Mouse (Mus musculus) kidney, embryonic 16.5 days (tissue): ENCODE results near the gene 1700023F06Rik. TPM values are rescaled to one million over a fixed set of nuclear protein-coding genes. Genes with fewer than 3 reads are reported as not detected.
A peak's percentile ranks its signal among the peaks of the same experiment; 100 is the strongest.

Experiments used
- ATAC-seq: fragments of 200-750 bp; cut with Nextera tagmentation; 2 replicates; pipeline ENCODE4 v1.8.0; 2017; ENCODE audit warnings: moderate TSS enrichment; ENCODE audit not compliant: low FRiP score, low TSS enrichment
- H3K27ac ChIP-seq: fragments of 300-500 bp; sonication (generic); 2 replicates; pipeline ENCODE4 v1.5.1; 2014; ENCODE audit warnings: low read length
- H3K27me3 ChIP-seq: fragments of 300-500 bp; sonication (generic); 2 replicates; pipeline ENCODE4 v1.6.1; 2014; ENCODE audit warnings: low read length, control low read depth, mixed read lengths; ENCODE audit not compliant: insufficient read depth
- H3K36me3 ChIP-seq: fragments of 300-500 bp; sonication (generic); 2 replicates; pipeline ENCODE4 v1.6.1; 2014; ENCODE audit warnings: low read length, control low read depth, mixed read lengths; ENCODE audit not compliant: insufficient read depth
- H3K4me1 ChIP-seq: fragments of 300-500 bp; sonication (generic); 2 replicates; pipeline ENCODE4 v1.6.1; 2014; ENCODE audit warnings: low read length, control low read depth, mixed read lengths; ENCODE audit not compliant: insufficient read depth
- H3K4me2 ChIP-seq: fragments of 300-500 bp; sonication (generic); replicated peaks from 2 replicates; pipeline ENCODE4 v1.6.1; 2014; ENCODE audit warnings: low read depth, low read length
- H3K4me3 ChIP-seq: fragments of 300-500 bp; sonication (generic); 2 replicates; pipeline ENCODE4 v1.5.1; 2014; ENCODE audit warnings: mild to moderate bottlenecking, low read length
- H3K9ac ChIP-seq: fragments of 300-500 bp; sonication (generic); replicated peaks from 2 replicates; pipeline ENCODE4 v1.6.1; 2014; ENCODE audit warnings: low read length
- H3K9me3 ChIP-seq: fragments of 300-500 bp; sonication (generic); 2 replicates; pipeline ENCODE4 v1.6.1; 2016; ENCODE audit warnings: low read length, control low read depth
- WGBS: fragments of 180-500 bp; shearing (Covaris S2); extraction: QIAGEN DNeasy Blood & Tissue Kit; methylation state at CpG from one replicate; pipeline ENCODE4 v1.1.7; 2014; 5-methylcytosine and 5-hydroxymethylcytosine counted together
- polyA plus RNA-seq: library from polyadenylated mRNA; unstranded; fragments of >200 nt; fragmentation: Nextera tagmentation; extraction: Ambion mirVana; gene quantifications from 2 replicates; pipeline ENCODE4 v1.2.1, GENCODE M21; 2015

Gene 1700023F06Rik
- polyA plus RNA-seq, result 0.27 and 0.82 TPM in 2 replicates

DNA sequence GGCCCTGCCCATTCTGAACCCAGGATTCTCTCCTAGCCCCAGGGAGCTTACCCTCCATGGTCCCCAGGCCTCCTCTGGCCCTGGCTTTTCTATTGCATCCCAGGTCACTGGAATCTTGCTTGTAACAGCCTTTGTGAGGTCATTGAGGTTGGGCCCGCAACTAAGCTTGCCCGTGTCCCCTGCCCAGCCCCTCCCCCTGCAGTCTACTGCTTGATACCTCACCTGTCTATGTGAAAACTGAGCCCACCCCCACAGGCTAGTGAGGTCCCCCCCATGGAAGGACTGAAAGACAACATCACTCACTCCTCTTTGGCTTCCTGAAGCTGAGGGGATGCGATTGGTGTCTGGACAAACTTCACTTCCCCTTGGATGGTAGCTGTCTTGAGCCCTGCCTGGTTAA, at the start of gene 1700023F06Rik:
TSS of gene 1700023F06Rik (minus strand) at position 101 of the 400 bp plus-strand sequence.
- H3K27ac ChIP-seq, result no peak within 1 kb of the TSS
- H3K27me3 ChIP-seq, result no peaks in the 10 kb centered on the region
- H3K4me3 ChIP-seq, result no peak within 1 kb of the TSS
- 90% methylated on average over 3 of the region's 3 CpGs for WGBS
- ATAC-seq, result no peak
- no peak within 1 kb of the TSS for H3K4me2 ChIP-seq
- no peak within 1 kb of the TSS for H3K9ac ChIP-seq
- H3K36me3 ChIP-seq, result no peaks in the 10 kb centered on the region
- H3K9me3 ChIP-seq, result no peaks in the 10 kb centered on the region
- no peaks in the 10 kb centered on the region for H3K4me1 ChIP-seq

DNA sequence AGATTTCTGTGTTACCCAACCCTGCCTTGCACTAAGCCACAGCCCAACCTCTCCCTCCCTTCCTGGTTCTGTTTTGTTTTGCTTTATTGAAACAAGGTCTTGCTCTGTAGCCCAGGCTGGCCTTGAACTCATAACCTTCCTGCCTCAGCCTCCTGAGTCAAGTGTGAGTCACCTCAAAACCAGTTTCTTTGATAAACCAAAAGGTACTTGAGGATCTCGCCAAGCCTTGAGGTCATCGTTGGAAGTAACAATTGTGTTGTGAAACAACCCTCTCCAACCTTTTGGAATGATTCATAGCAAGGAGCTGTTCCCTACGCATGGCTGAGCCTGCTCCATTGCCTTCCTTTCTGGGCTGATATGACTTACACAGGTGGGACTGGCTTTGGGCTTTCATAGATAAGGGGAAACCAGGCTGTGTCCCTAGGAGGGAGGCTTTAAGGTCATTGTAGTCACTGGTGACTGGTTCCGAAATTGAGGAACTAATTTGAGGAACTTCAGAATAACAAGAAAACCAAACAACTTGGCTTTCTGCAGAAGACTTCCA, 49.7 kb upstream of the 1700023F06Rik start:
- Histone ChIP-seq H3K4me3 (no peak overlapping the region), H3K4me2 (no peak overlapping the region), H3K27me3 (no peaks in the 10 kb centered on the region), H3K36me3 (no peaks in the 10 kb centered on the region), H3K9ac (no peak overlapping the region), H3K4me1 (peaks cover 40% of the 10 kb centered on the region), H3K9me3 (no peaks in the 10 kb centered on the region), H3K27ac (no peak overlapping the region)
- 81% methylated on average over 4 of the region's 4 CpGs for WGBS
- no peak for ATAC-seq

DNA sequence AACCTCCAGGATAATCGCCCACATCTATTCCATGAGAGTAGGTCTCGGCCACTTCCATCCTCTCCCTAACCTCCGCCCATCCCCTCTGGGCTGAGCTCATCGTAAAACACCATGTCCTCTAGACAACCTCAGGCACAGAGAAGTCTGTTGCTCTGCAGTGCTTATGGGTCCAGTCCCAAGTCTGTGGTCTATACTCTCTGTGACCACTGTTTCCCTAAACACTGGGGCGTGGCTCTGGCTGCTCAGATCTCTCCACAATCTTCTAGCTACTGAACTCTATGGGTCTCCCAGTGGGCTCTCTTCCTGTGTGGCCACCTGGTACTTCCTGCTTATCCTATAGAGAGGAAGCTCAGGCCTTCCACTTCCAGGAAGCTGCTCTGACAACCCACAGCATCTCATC, 45.2 kb upstream of the 1700023F06Rik start:
- Histone ChIP-seq H3K27me3 (no peaks in the 10 kb centered on the region), H3K4me1 (peaks cover 6% of the 10 kb centered on the region; the same call in 1 of the 2 replicates), H3K4me3 (no peak overlapping the region), H3K27ac (no peak overlapping the region), H3K36me3 (no peaks in the 10 kb centered on the region), H3K9me3 (no peaks in the 10 kb centered on the region), H3K4me2 (no peak overlapping the region), H3K9ac (no peak overlapping the region)
- ATAC-seq, result no peak
- WGBS, result 76% methylated on average over 5 of the region's 5 CpGs

DNA sequence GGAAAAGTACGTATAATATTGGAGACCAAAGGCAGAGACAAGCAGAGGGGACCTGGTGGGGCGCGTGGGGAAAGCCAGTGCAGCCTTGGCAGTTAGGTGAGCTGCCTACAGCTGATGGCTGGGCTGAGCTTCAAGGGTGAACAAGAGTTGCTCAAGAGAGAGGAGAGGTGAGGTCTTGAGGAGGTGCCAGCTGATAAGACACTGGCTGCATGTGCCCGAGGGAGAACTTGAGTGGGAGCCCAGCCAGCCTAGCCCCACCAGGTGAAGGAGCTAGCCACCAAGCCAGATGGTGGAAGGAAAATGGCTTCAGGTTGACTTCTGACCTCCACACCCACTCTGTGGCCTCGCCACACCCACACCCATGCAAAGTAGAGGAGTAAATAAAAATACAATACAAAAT, 44.0 kb upstream of the 1700023F06Rik start:
- Histone ChIP-seq H3K36me3 (no peaks in the 10 kb centered on the region), H3K4me1 (peaks cover 15% of the 10 kb centered on the region), H3K4me3 (no peak overlapping the region), H3K9me3 (no peaks in the 10 kb centered on the region), H3K9ac (no peak overlapping the region), H3K27me3 (no peaks in the 10 kb centered on the region), H3K4me2 (no peak overlapping the region), H3K27ac (no peak overlapping the region)
- ATAC-seq, result no peak
- WGBS, result 92% methylated on average over 5 of the region's 5 CpGs

DNA sequence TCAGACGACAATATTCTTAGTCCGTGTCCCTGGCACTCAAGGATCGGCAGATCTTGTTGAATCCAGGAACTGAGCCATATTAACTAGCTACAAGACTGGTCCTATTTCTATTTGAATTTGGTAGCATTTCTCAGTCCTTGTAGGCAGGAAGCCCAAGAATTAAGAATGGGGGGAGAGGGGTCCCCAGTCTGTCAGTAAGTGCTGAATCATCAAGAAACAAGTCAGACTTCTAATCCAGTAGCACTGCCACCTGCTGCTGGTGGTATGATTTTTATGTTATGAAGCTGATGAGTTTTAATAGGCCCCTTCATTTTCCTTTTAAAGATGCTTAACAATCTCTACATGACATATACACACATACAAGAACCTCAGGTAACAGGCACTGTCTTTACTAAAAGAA, 42.0 kb upstream of the 1700023F06Rik start:
- no peak overlapping the region for H3K27ac ChIP-seq
- no peak overlapping the region for H3K4me2 ChIP-seq
- H3K4me3 ChIP-seq, result no peak overlapping the region
- no peak for ATAC-seq
- H3K36me3 ChIP-seq, result no peaks in the 10 kb centered on the region
- H3K4me1 ChIP-seq, result peaks cover 31% of the 10 kb centered on the region
- 92% methylated on average over 3 of the region's 3 CpGs for WGBS
- H3K27me3 ChIP-seq, result no peaks in the 10 kb centered on the region
- no peak overlapping the region for H3K9ac ChIP-seq
- no peaks in the 10 kb centered on the region for H3K9me3 ChIP-seq

DNA sequence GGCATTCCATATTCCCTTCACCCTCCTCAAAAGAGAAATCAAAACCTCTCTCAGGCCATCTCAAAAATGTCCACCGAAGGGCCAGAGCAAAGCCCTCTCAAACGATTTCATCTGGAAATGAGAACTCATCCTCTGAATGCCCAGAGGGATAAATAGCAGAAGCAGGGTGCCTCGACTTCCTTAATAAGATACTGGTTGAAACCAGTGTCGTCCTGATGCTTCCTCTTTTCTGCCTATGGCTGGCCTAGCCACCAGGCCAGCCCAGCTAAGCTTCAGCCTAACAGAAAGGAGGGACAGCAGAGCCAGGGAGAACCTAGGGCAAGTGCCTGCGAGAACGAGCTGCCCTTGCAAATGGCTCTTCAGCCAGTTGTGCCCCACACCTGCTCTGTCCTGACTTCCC, 41.2 kb upstream of the 1700023F06Rik start:
- H3K9me3 ChIP-seq, result no peaks in the 10 kb centered on the region
- no peaks in the 10 kb centered on the region for H3K36me3 ChIP-seq
- H3K27me3 ChIP-seq, result no peaks in the 10 kb centered on the region
- 71% methylated on average over 6 of the region's 6 CpGs for WGBS
- ATAC-seq, result no peak
- H3K4me2 ChIP-seq, result no peak overlapping the region
- no peak overlapping the region for H3K4me3 ChIP-seq
- no peak overlapping the region; the same call in 1 of the 2 replicates for H3K9ac ChIP-seq
- peaks cover 31% of the 10 kb centered on the region for H3K4me1 ChIP-seq
- H3K27ac ChIP-seq, result 0 out of 2 replicates have a peak overlapping the region, but pooled peaks have one; percentile 5

DNA sequence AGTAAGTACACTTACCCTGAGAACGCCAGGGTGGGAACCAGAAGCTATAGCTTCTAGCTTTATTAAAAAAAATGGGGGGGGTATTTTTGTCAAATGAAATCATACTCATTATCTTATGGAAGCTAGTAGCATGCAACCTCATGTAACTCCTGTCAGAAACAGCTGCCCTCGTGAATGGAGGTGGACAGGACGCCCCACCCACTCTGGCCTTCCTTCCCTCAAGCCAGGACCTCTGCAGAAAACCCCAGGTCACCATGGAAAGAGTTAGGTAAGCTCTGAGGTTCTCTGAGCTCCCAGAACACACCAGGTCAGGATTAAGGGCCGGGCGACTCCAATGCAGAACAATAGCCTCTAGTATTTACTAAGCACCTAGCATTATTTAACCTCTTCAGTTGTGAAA, 40.5 kb upstream of the 1700023F06Rik start:
- Histone ChIP-seq H3K9ac (no peak overlapping the region), H3K4me2 (no peak overlapping the region), H3K36me3 (no peaks in the 10 kb centered on the region), H3K9me3 (no peaks in the 10 kb centered on the region), H3K4me3 (no peak overlapping the region), H3K27ac (no peak overlapping the region), H3K27me3 (no peaks in the 10 kb centered on the region), H3K4me1 (peaks cover 31% of the 10 kb centered on the region)
- 70% methylated on average over 5 of the region's 5 CpGs for WGBS
- no peak for ATAC-seq

DNA sequence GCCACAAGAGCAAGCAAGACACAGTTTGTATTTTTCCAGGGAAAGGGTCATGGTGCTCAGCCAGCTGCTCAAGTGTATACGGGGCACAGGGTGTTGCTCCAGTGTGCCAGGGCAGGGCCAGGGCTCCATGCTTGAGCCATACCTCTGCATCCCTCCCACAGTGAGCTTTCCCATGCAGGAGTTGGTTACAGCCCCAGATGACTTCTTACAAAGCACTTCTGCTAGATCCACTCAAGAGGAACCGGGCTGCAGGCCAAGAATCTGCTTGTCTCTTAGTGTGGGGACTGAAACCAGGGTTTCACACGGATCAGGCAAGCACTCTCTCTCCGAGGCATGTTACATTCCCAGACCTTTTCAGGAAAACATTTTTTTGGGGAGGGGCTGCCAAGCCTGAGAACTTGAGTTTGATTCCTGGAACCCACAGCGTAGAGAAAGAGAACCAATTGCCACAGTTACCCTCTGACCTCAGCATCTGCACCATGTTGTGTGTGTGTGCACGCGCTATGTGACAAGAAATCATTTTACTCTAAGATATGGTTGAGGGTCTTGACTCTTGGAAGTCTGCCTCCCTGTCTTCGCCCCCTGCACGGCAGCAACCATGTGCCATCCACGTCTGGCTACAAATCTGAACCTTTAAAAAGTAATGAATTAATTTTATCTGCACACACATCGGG, 39.3 kb upstream of the 1700023F06Rik start:
- Histone ChIP-seq H3K4me3 (no peak overlapping the region), H3K27me3 (no peaks in the 10 kb centered on the region), H3K36me3 (no peaks in the 10 kb centered on the region), H3K4me2 (no peak overlapping the region), H3K9ac (no peak overlapping the region), H3K27ac (peak overlapping the region; percentile 5; the same call in 1 of the 2 replicates), H3K9me3 (no peaks in the 10 kb centered on the region), H3K4me1 (peaks cover 31% of the 10 kb centered on the region)
- ATAC-seq, result peak; percentile 75
- 50% methylated on average over 11 of the region's 11 CpGs for WGBS

DNA sequence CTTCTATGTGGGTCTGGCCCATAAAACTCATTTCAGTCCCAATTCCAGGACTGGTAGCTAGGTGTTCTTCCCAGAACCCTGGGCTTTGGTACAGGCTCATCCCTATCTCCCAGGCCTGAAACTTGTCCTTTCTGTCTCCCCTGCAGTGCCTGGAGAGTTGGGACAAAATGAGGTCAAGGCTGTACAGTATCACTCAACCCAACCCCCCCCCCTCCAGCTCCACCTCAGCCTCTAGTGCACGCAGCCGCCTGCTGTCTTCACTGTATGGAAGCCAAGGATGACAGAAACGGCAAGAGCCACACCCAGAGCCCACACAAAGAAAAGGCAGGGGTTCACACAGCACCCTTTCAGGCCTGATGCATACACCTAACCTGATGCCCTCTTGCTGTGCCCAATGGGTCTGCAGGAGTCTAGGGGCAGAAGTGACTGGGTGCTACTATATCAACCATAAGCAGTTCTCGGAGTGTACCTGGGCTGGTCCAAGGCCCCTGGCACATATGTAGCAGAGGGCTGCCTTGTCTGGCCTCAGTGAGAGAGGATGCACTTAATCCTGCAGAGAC, 38.5 kb upstream of the 1700023F06Rik start:
- H3K36me3 ChIP-seq, result no peaks in the 10 kb centered on the region
- peaks cover 31% of the 10 kb centered on the region for H3K4me1 ChIP-seq
- H3K27me3 ChIP-seq, result no peaks in the 10 kb centered on the region
- H3K9me3 ChIP-seq, result no peaks in the 10 kb centered on the region
- H3K9ac ChIP-seq, result 0 out of 2 replicates have a peak overlapping the region, but pooled peaks have one; percentile 26
- 63% methylated on average over 4 of the region's 4 CpGs for WGBS
- H3K27ac ChIP-seq, result 0 out of 2 replicates have a peak overlapping the region, but pooled peaks have one; percentile 15
- H3K4me2 ChIP-seq, result no peak overlapping the region
- peak; percentile 14; the same call in 1 of the 2 replicates for ATAC-seq
- no peak overlapping the region for H3K4me3 ChIP-seq
